Mouse (Mus musculus): ENCODE measurements around the gene Clk4. TPM values are rescaled to one million over a fixed set of nuclear protein-coding genes. Genes with fewer than 3 reads are reported as not detected.

Gene Clk4
- polyA plus RNA-seq, 1 experiment from 2014 or later, result 100 TPM

DNA sequence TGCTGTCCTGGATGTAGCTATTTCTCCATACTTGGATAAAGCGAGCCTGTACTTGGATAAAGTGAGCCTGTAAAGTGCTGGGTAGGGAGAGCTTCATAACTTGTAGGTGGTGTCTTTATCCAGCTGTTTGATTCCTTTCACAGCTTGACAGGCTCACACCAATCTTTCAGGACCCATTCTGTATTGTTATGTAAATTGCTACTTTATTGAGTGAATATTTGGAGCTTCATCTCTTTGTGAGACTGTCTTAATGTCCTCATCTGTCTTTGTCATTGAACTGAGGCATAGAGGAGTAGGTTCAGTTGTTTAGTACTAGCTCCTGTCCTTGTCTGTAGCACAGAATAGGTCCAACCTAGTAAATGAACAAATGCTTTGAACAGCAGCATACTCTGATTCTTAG is 12.9 kb downstream of the Clk4 start:
- Histone ChIP-seq H3K36me3 (peaks cover 95% of the 10 kb centered on the region), H3K9me3 (replicated peaks) (no peaks in the 10 kb centered on the region)

DNA sequence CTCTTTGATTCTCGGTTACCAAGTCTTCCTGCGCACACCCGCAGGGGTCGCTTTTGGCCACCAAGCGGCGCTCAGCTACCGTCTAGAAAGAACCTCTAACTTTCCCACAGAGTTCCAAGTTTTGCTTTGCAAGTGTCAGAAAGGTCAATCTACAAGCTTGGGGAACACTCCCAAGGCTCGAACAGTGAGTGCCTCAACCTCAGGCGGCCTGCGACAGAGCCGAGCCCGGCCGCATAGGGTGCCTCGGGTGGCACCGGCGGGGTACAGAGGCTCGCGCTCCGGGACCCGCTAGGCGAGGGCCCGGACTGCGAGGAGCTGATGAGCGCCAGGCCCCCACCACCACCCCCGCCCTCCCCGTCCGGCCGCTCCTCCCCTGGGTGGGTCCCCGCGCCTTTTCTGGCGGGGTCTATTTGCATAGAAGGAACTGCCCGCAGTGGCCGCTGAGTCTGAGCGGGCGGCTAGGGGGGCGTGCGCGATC is 28.1 kb downstream of the Clk4 start, which contains the start of gene Col23a1:
Col23a1 (plus strand) TSS at position 357 of the 478 bp plus-strand sequence.
- peak within 1 kb of the TSS; percentile 82 for H3K27ac ChIP-seq (replicated peaks)
- under 1% methylated on average over 38 of the region's 38 CpGs for WGBS
- peak; percentile 85 for DNase-seq (ENCODE audit: low spot score)
- peak within 1 kb of the TSS; percentile 68 for H3K4me3 ChIP-seq
- no peaks in the 10 kb centered on the region for H3K9me3 ChIP-seq (replicated peaks)
- H3K36me3 ChIP-seq, result peaks cover 2% of the 10 kb centered on the region; the same call in 1 of the 2 replicates
- peaks cover 11% of the 10 kb centered on the region for H3K27me3 ChIP-seq (ENCODE audit: low read depth, poor library complexity, severe bottlenecking)
- peaks cover 19% of the 10 kb centered on the region for H3K4me1 ChIP-seq

More for the DNA sequence above, 12.9 kb downstream of the Clk4 start:
- Histone ChIP-seq H3K4me1 (no peaks in the 10 kb centered on the region), H3K4me3 (no peak overlapping the region), H3K27ac (replicated peaks) (no peak overlapping the region), H3K27me3 (ENCODE audit: low read depth, poor library complexity, severe bottlenecking) (no peaks in the 10 kb centered on the region)
- 91% methylated on average over 1 of the region's 1 CpGs for WGBS
- DNase-seq (ENCODE audit: low spot score), result no peak

DNA sequence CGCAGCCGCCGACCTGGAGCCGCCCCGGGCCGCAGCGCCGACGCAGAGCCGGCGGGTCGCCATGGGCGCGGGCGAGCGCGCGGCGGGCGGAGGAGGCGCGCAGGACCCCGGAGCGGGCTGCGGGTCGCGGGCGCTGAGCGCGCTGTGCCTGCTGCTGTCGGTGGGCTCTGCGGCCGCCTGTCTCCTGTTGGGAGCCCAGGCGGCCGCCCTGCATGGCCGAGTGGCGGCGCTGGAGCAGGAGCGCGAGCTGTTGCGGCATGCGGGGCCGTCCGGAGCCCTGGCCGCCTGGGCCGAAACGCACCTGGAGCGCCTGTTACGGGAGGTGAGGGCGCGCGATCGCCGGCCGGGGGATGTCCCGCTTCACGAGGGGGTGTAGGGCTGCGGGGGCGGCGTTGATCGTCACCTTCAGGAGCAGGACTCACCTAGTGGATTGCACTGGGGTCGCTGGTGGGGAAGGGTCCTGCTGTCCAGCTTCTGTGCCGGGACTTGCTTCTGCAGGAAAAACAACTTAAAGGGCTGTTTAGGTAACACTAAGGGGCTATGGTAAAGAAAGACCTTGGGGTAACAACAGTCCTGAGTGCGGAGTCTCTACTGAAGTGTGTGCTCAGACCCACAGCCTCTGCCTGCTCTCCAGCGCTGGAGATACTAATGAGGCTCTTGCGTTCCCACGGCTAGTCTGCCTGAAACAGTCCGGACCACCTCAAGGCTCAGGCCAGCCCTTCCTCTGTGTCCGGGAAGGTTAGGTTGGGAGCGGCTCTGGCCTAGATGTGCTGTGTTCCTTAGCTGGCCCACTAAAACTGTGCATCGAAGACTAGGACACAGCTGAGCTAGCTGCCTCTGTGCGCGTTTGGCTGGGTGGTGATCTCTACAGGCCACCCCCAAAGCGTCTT is 28.8 kb downstream of the Clk4 start:
- Histone ChIP-seq H3K4me3 (peak overlapping the region; percentile 68), H3K27me3 (ENCODE audit: low read depth, poor library complexity, severe bottlenecking) (peaks cover 11% of the 10 kb centered on the region), H3K27ac (replicated peaks) (peak overlapping the region; percentile 82), H3K4me1 (peaks cover 19% of the 10 kb centered on the region), H3K9me3 (replicated peaks) (peaks cover 3% of the 10 kb centered on the region; the same call in 1 of the 2 replicates), H3K36me3 (no peaks in the 10 kb centered on the region)
- peak; percentile 79 for DNase-seq (ENCODE audit: low spot score)
- 2% methylated on average over 74 of the region's 74 CpGs for WGBS

DNA sequence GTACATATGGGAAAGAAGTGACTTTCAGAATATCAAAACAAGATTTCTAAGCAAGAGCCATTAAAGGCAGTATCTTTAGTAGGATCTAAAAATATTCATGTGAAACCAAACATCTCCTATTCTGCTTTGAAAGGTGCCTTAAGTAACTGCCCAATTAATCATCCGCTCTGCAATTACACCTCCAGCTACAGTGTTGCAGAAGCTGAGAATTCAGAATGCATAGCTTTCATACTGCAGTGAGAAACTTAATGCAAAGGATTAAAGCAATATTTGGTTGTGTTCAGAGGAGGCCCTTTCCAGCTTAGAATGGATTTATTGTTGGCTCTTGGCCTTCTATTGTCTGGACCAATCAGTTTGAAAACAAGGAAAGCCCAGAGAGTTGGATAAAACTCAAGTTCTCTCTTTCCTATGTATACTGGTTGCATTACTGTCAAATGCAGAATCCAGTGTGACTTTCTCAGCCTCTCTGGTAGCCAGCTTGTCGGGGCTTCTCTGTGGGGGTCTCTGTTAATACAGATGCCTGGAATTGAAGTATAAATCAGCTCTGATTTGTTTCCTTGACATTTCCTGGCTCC is 32.5 kb downstream of the Clk4 start:
- Histone ChIP-seq H3K27ac (replicated peaks) (no peak overlapping the region), H3K27me3 (ENCODE audit: low read depth, poor library complexity, severe bottlenecking) (peaks cover 11% of the 10 kb centered on the region), H3K9me3 (replicated peaks) (peaks cover 8% of the 10 kb centered on the region; the same call in 1 of the 2 replicates), H3K36me3 (no peaks in the 10 kb centered on the region), H3K4me3 (no peak overlapping the region), H3K4me1 (peaks cover 16% of the 10 kb centered on the region)
- 83% methylated on average over 2 of the region's 2 CpGs for WGBS
- no peak for DNase-seq (ENCODE audit: low spot score)

DNA sequence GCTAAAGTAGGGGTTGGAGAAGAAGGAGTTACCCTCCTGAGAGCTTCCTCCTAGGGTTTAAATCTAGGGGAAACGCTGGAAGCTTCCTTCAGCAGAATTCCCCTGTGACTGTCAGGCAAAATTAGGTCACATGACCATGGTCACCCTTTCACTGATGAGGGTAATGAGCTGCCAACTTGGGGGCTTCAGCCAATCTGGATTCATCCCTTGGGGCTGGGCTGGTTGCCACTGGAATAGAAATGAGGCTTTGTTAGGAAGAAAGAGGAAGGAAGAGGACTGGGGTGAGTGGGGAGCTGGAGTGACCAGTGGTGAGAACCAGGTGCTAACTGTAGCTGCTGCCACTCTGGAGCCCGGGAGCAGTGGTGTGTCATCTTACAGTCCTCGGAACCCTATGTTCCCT is 34.2 kb downstream of the Clk4 start:
- no peak for DNase-seq (ENCODE audit: low spot score)
- peaks cover 6% of the 10 kb centered on the region for H3K4me1 ChIP-seq
- H3K27ac ChIP-seq (replicated peaks), result no peak overlapping the region
- H3K9me3 ChIP-seq (replicated peaks), result peaks cover 8% of the 10 kb centered on the region; the same call in 1 of the 2 replicates
- 91% methylated on average over 3 of the region's 3 CpGs for WGBS
- H3K27me3 ChIP-seq (ENCODE audit: low read depth, poor library complexity, severe bottlenecking), result peaks cover 11% of the 10 kb centered on the region
- no peak overlapping the region for H3K4me3 ChIP-seq
- H3K36me3 ChIP-seq, result no peaks in the 10 kb centered on the region

DNA sequence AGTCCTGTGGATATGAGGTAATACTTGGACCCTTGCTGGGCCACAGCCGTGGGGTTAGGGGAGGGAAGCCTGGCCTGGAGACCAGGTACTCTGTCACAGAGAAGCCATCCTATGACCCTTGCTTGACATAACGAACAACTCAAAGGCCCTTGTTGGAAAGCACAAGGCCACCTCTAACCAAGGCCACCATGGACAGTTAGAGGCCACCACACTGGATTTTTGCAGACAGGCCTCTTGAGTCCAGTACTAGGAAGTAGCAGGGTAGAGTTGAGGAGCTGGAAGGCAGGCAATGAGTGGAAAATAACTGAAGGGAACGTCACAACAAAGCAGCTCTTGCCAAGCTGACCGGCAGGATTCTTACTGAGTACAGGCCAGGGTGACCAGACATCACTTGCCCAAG is 37.2 kb downstream of the Clk4 start:
- H3K36me3 ChIP-seq, result no peaks in the 10 kb centered on the region
- H3K27ac ChIP-seq (replicated peaks), result no peak overlapping the region
- WGBS, result 90% methylated on average over 4 of the region's 4 CpGs
- peaks cover 8% of the 10 kb centered on the region; the same call in 1 of the 2 replicates for H3K9me3 ChIP-seq (replicated peaks)
- no peak overlapping the region for H3K4me3 ChIP-seq
- no peaks in the 10 kb centered on the region for H3K27me3 ChIP-seq (ENCODE audit: low read depth, poor library complexity, severe bottlenecking)
- DNase-seq (ENCODE audit: low spot score), result no peak
- H3K4me1 ChIP-seq, result 0 out of 2 replicates have a peak, but pooled peaks cover 5% of the 10 kb centered on the region

DNA sequence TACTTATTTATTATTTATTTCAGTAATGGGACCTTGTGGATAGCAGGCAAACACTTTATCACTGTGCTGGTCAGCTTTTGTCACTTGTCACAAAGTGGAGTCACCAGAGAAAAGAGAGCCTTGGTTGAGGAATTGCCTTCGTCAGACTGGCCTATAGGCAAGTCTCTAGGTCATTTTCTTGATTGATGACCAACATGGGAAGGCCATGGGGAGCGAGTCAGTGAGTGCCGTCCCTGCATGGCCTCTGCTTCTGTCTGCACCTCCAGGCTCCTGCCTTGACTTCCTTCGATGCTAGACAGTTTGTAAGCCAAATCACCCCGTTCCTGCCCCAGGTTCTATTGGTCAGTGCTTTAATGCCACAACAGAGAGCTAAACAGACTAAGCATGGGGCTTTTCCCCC is 40.9 kb downstream of the Clk4 start:
- peaks cover 17% of the 10 kb centered on the region for H3K4me1 ChIP-seq
- H3K27me3 ChIP-seq (ENCODE audit: low read depth, poor library complexity, severe bottlenecking), result no peaks in the 10 kb centered on the region
- H3K9me3 ChIP-seq (replicated peaks), result no peaks in the 10 kb centered on the region
- H3K27ac ChIP-seq (replicated peaks), result no peak overlapping the region
- no peak for DNase-seq (ENCODE audit: low spot score)
- WGBS, result 83% methylated on average over 5 of the region's 5 CpGs
- no peaks in the 10 kb centered on the region for H3K36me3 ChIP-seq
- H3K4me3 ChIP-seq, result no peak overlapping the region

DNA sequence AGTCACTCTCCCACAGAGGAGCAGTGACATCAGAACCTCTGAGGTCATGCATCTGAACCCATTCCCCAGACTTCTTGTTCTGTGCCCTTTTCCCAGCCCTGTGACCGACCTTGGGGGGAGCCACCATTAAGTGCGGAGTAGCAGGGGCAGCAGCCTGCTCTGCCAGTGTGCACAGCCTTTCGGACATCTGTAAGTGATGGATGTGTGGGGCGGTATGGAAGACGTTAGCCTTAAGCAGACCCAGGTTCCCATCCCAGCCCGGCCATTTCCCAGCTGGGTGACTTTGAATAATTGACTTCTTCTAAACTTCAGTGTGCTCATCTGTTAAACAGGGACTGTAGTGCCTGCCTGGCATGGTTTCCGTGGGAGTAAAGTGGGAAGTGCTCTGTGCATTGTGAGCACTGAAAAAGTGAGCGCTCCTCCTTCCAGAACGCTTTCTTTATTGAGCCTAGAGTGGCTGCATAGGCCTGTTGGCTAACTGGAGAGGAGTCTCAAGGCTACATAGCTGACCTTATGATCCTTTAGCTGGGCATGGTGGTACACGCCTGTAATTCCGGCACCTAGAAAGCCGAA is 42.5 kb downstream of the Clk4 start:
- 80% methylated on average over 12 of the region's 12 CpGs for WGBS
- Histone ChIP-seq H3K4me3 (no peak overlapping the region), H3K9me3 (replicated peaks) (no peaks in the 10 kb centered on the region), H3K27ac (replicated peaks) (no peak overlapping the region), H3K4me1 (peaks cover 17% of the 10 kb centered on the region), H3K27me3 (ENCODE audit: low read depth, poor library complexity, severe bottlenecking) (no peaks in the 10 kb centered on the region), H3K36me3 (no peaks in the 10 kb centered on the region)
- no peak for DNase-seq (ENCODE audit: low spot score)

DNA sequence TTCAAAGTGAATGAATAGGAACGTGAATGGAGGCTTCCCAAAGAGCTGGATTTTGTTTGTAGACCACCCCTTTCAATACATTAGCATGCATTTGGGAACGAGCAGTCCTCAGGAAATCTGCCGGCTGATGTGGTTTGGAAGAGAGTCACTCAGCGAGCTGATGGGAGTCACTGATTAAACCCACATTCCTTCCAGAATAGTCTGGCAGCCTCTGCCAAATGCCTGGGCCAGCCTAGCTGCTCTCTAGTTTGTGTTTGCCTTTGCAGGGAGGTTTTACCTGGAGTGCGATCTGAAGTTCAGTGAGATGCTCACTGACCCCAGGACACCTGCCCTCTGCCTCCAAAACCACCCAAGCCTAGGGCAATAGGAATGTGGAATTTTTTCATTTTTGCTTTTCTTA is 46.8 kb downstream of the Clk4 start:
- no peaks in the 10 kb centered on the region for H3K27me3 ChIP-seq (ENCODE audit: low read depth, poor library complexity, severe bottlenecking)
- no peaks in the 10 kb centered on the region for H3K9me3 ChIP-seq (replicated peaks)
- no peak for DNase-seq (ENCODE audit: low spot score)
- H3K36me3 ChIP-seq, result no peaks in the 10 kb centered on the region
- H3K4me1 ChIP-seq, result peaks cover 11% of the 10 kb centered on the region
- no peak overlapping the region for H3K4me3 ChIP-seq
- H3K27ac ChIP-seq (replicated peaks), result no peak overlapping the region
- 73% methylated on average over 5 of the region's 5 CpGs for WGBS

DNA sequence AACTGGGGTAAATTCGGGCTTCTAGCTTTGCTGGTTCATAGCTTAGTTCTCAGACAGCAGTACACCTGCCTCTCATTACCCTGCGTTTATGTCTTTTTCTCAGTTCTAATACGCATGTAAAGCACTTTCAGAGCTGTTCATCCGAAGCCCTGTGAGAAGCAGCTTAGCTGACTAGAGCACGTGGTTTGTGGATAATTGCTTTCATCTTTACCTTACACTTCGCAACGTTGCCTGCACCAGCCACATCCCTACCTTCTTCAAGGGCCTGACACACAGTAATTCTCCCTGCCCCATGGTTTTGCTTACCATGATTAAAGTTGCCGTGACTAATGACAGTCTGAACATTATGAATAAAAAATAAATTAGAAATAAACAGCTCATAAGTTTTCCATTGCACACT is 50.3 kb downstream of the Clk4 start:
- no peak overlapping the region for H3K27ac ChIP-seq (replicated peaks)
- DNase-seq (ENCODE audit: low spot score), result no peak
- H3K36me3 ChIP-seq, result no peaks in the 10 kb centered on the region
- no peak overlapping the region for H3K4me3 ChIP-seq
- no peaks in the 10 kb centered on the region for H3K9me3 ChIP-seq (replicated peaks)
- 94% methylated on average over 8 of the region's 8 CpGs for WGBS
- no peaks in the 10 kb centered on the region for H3K27me3 ChIP-seq (ENCODE audit: low read depth, poor library complexity, severe bottlenecking)
- peaks cover 7% of the 10 kb centered on the region; the same call in 1 of the 2 replicates for H3K4me1 ChIP-seq

DNA sequence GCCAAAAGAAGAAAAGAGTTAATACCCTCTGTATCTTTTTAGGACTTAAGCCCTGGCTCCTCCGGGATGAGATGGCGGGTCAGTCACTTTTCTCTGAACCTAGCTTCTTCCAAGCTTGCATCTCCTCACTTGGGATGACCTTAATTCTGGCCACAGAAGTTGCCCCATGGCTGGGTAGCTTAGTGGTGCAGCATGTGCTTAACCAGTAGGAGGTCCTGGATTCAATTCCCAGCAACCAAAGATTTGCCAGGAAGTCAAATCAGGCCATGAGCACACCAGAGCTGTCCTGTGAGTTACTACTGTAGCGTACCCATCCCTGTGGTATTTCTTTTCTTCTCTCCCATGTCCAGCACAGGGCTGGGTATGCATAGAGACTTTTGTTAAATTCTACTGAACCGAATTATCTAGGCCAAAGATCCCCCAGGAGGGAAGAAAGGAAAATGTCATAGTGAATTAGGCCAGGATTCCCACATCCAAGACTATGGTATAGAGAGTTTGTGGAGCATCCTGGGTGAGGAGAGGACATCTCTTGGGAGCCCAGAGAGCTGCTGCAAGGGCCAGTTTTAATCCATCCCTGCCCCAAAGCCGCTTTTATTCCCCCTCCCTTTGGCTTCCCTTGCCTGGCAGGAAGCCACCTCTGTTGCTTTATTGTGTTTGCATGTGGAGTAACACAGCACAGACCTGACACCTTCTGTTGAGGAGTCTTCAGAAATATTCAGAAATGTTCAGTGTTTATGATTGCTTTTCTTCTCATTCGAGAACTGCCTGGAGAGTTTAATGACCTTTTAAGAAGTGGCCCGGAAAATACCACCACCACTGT is 54.7 kb downstream of the Clk4 start:
- WGBS, result 80% methylated on average over 7 of the region's 7 CpGs
- H3K4me1 ChIP-seq, result peaks cover 17% of the 10 kb centered on the region
- no peaks in the 10 kb centered on the region for H3K36me3 ChIP-seq
- H3K27ac ChIP-seq (replicated peaks), result no peak overlapping the region
- no peaks in the 10 kb centered on the region for H3K27me3 ChIP-seq (ENCODE audit: low read depth, poor library complexity, severe bottlenecking)
- H3K9me3 ChIP-seq (replicated peaks), result no peaks in the 10 kb centered on the region
- H3K4me3 ChIP-seq, result no peak overlapping the region
- DNase-seq (ENCODE audit: low spot score), result no peak

DNA sequence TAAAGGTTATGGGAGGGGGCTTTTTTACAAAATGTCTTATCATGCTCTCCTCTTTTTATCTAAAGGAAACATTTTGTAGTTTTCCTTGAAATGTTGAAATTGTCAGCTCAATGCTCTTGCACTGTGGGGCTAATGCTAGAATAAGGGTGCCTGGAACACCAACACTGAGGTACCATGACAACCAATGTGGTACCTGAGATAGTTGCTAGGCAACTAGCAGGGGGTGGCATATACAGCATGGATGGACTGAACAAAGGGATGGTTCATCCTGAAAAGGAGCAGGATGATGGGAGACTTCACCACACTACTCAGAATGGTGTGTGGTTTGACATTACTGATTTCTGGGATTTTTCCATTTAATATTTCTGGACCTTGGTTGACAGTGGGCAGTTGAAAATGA is 59.1 kb downstream of the Clk4 start:
- H3K36me3 ChIP-seq, result no peaks in the 10 kb centered on the region
- no peak for DNase-seq (ENCODE audit: low spot score)

More for the DNA sequence above, 59.1 kb downstream of the Clk4 start:
- no peaks in the 10 kb centered on the region for H3K27me3 ChIP-seq (ENCODE audit: low read depth, poor library complexity, severe bottlenecking)
- peaks cover 17% of the 10 kb centered on the region for H3K4me1 ChIP-seq
- no peak overlapping the region for H3K4me3 ChIP-seq
- H3K9me3 ChIP-seq (replicated peaks), result no peaks in the 10 kb centered on the region
- no peak overlapping the region for H3K27ac ChIP-seq (replicated peaks)

Measured in midbrain, embryonic 10.5 days (tissue).